Mouse (Mus musculus): ENCODE results near the gene Rusc1. TPM values are rescaled to one million over a fixed set of nuclear protein-coding genes. Genes with fewer than 3 reads are reported as not detected.

Rusc1 gene
- 90.1 and 107 TPM in 2 replicates for polyA plus RNA-seq (2014; fragmentation: Nextera tagmentation; extraction: Ambion mirVana)

DNA sequence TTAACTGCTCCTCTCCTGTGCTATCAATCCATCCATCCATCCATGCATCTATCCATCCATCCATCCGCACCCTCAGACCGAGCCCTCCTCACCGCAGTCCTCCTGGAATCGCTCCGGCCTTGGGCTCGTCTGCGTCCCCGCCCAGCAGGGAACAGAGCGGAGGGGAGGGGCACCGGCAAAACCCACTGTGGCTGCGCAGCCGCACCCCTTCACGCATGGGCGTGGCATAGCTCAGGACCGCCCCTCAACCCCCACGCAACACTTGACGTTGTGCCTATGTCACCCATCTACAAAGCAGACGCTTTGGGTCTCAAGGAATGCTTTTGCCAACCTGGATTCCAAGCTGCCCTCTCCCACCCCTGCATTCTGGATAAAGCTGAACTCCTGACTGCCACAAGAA, at the start of gene Rusc1:
Rusc1 (minus strand) TSS at position 137 of the 400 bp plus-strand sequence.
- H3K9ac ChIP-seq (replicated peaks; ENCODE audit: low read length): peak within 1 kb of the TSS; percentile 84
- peak within 1 kb of the TSS; percentile 68 for H3K4me3 ChIP-seq (replicated peaks; ENCODE audit: low read depth, low read length)
- H3K9me3 ChIP-seq (ENCODE audit: control insufficient read depth, low read length): no peaks in the 10 kb centered on the region
- peak; percentile 90 for ATAC-seq (ENCODE audit: low FRiP score, low TSS enrichment)
- H3K27me3 ChIP-seq (ENCODE audit: control insufficient read depth, insufficient read depth, low read length): 0 out of 2 replicates have a peak, but pooled peaks cover 4% of the 10 kb centered on the region
- H3K36me3 ChIP-seq (ENCODE audit: control insufficient read depth, insufficient read depth, low read length): peaks cover 57% of the 10 kb centered on the region
- H3K27ac ChIP-seq (replicated peaks; ENCODE audit: low read depth, low read length): peak within 1 kb of the TSS; percentile 83
- H3K4me1 ChIP-seq (ENCODE audit: control insufficient read depth, insufficient read depth, low read length): peaks cover 16% of the 10 kb centered on the region; the same call in 1 of the 2 replicates
- peak; percentile 96 for DNase-seq
- WGBS: 3% methylated on average over 18 of the region's 18 CpGs
- H3K4me2 ChIP-seq (ENCODE audit: low read length): peak within 1 kb of the TSS; percentile 80

DNA sequence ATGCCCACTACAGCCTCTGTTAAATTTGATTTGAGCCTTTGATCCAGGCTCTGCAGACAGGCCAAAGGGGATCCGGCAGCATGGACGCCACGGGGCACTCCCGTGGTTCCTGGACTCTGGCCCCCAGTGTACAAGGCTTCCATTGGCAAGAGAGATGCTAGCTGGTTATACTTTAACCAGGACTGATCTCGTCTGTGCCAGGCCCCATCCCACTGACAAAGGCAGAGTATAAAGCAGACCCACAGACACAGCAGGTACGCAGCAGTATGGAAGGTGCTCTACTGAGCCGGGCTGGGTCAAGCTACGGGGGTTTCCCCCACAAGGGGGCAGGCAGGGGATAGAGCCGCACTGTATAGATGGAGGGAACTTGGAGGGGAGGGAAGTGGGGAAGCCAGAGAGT, 43.3 kb upstream of the Rusc1 start:
- Histone ChIP-seq H3K36me3 (ENCODE audit: control insufficient read depth, insufficient read depth, low read length) (no peaks in the 10 kb centered on the region), H3K27ac (replicated peaks; ENCODE audit: low read depth, low read length) (no peak overlapping the region), H3K27me3 (ENCODE audit: control insufficient read depth, insufficient read depth, low read length) (no peaks in the 10 kb centered on the region), H3K4me1 (ENCODE audit: control insufficient read depth, insufficient read depth, low read length) (no peaks in the 10 kb centered on the region), H3K9ac (replicated peaks; ENCODE audit: low read length) (no peak overlapping the region), H3K4me3 (replicated peaks; ENCODE audit: low read depth, low read length) (no peak overlapping the region), H3K4me2 (ENCODE audit: low read length) (no peak overlapping the region), H3K9me3 (ENCODE audit: control insufficient read depth, low read length) (no peaks in the 10 kb centered on the region)
- no peak for DNase-seq
- WGBS: 42% methylated on average over 9 of the region's 9 CpGs
- ATAC-seq (ENCODE audit: low FRiP score, low TSS enrichment): no peak

DNA sequence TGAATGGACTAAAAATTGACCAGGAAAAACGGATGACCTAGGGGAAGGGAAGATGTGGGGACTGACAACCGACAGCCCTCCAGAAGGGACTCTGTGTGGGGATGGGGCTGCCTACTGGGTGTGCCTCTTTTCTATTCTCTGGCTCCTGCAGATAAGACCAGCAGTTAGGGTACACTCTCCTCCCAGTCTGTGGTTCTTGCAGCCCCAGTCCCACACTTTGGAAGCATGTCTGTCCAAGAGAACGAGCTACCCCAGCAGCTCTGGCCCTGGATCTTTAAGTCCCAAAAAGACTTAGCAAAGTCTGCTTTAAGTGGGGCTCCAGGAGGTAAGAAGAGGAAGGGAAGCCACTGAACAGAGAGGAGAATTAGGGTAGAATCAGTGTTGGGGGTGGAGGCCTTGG, 42.8 kb upstream of the Rusc1 start, which contains the start of gene Pklr:
Pklr (plus strand) TSS at position 185 of the 400 bp plus-strand sequence.
- WGBS: 59% methylated on average over 3 of the region's 3 CpGs
- no peaks in the 10 kb centered on the region for H3K9me3 ChIP-seq (ENCODE audit: control insufficient read depth, low read length)
- H3K36me3 ChIP-seq (ENCODE audit: control insufficient read depth, insufficient read depth, low read length): no peaks in the 10 kb centered on the region
- H3K4me2 ChIP-seq (ENCODE audit: low read length): no peak within 1 kb of the TSS
- no peaks in the 10 kb centered on the region for H3K27me3 ChIP-seq (ENCODE audit: control insufficient read depth, insufficient read depth, low read length)
- H3K27ac ChIP-seq (replicated peaks; ENCODE audit: low read depth, low read length): no peak within 1 kb of the TSS
- DNase-seq: no peak
- no peak within 1 kb of the TSS for H3K4me3 ChIP-seq (replicated peaks; ENCODE audit: low read depth, low read length)
- H3K9ac ChIP-seq (replicated peaks; ENCODE audit: low read length): no peak within 1 kb of the TSS
- no peaks in the 10 kb centered on the region for H3K4me1 ChIP-seq (ENCODE audit: control insufficient read depth, insufficient read depth, low read length)
- ATAC-seq (ENCODE audit: low FRiP score, low TSS enrichment): no peak

DNA sequence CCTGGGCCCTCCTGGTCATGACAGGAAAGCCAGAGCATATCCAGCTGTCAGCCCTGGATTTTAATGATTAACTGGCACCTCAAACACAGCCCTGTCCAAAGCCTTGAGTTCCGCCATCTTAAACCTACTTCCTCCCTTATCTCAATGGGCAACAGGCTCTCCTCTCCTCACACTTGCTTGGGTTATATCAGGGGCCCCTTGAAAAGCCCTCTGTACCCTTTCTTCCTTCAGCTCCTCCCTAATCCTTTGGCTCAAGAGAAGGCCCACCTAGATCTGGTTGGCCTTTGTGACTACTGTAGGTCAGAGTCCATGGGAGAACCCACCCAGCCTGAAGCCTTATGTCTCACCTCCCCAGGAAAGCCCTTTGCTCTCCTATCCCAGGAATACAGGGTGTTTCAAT, 40.6 kb upstream of the Rusc1 start:
- ATAC-seq (ENCODE audit: low FRiP score, low TSS enrichment) (no peak), DNase-seq (no peak)
- Histone ChIP-seq H3K4me2 (ENCODE audit: low read length) (no peak overlapping the region), H3K27ac (replicated peaks; ENCODE audit: low read depth, low read length) (no peak overlapping the region), H3K36me3 (ENCODE audit: control insufficient read depth, insufficient read depth, low read length) (no peaks in the 10 kb centered on the region), H3K4me1 (ENCODE audit: control insufficient read depth, insufficient read depth, low read length) (no peaks in the 10 kb centered on the region), H3K9ac (replicated peaks; ENCODE audit: low read length) (no peak overlapping the region), H3K27me3 (ENCODE audit: control insufficient read depth, insufficient read depth, low read length) (no peaks in the 10 kb centered on the region), H3K9me3 (ENCODE audit: control insufficient read depth, low read length) (no peaks in the 10 kb centered on the region), H3K4me3 (replicated peaks; ENCODE audit: low read depth, low read length) (no peak overlapping the region)
- 89% methylated on average over 1 of the region's 1 CpGs for WGBS

DNA sequence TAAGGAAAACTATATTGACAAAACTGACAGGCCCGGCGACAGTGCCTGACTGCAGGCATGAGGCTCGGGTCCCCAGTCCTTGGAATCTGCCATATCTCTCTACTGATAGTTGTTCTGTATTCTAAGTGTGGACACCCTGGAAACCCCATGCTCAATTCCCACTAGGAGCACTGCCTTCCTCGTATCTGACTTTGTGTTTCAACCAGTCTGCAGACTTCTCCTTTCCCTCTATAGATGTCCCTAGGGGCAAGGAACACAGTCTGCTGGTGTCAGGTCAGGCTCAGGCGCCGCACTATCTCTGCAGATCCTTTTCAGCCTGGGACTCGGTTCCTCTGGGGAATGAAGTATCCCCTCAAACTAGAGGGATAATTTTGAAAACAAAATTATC, 39.9 kb upstream of the Rusc1 start:
- no peak overlapping the region for H3K4me3 ChIP-seq (replicated peaks; ENCODE audit: low read depth, low read length)
- H3K27me3 ChIP-seq (ENCODE audit: control insufficient read depth, insufficient read depth, low read length): no peaks in the 10 kb centered on the region
- no peaks in the 10 kb centered on the region for H3K36me3 ChIP-seq (ENCODE audit: control insufficient read depth, insufficient read depth, low read length)
- no peak overlapping the region for H3K9ac ChIP-seq (replicated peaks; ENCODE audit: low read length)
- no peak overlapping the region for H3K27ac ChIP-seq (replicated peaks; ENCODE audit: low read depth, low read length)
- DNase-seq (no peak), ATAC-seq (ENCODE audit: low FRiP score, low TSS enrichment) (no peak)
- H3K4me2 ChIP-seq (ENCODE audit: low read length): no peak overlapping the region
- no peaks in the 10 kb centered on the region for H3K4me1 ChIP-seq (ENCODE audit: control insufficient read depth, insufficient read depth, low read length)
- H3K9me3 ChIP-seq (ENCODE audit: control insufficient read depth, low read length): no peaks in the 10 kb centered on the region
- 85% methylated on average over 7 of the region's 7 CpGs for WGBS

DNA sequence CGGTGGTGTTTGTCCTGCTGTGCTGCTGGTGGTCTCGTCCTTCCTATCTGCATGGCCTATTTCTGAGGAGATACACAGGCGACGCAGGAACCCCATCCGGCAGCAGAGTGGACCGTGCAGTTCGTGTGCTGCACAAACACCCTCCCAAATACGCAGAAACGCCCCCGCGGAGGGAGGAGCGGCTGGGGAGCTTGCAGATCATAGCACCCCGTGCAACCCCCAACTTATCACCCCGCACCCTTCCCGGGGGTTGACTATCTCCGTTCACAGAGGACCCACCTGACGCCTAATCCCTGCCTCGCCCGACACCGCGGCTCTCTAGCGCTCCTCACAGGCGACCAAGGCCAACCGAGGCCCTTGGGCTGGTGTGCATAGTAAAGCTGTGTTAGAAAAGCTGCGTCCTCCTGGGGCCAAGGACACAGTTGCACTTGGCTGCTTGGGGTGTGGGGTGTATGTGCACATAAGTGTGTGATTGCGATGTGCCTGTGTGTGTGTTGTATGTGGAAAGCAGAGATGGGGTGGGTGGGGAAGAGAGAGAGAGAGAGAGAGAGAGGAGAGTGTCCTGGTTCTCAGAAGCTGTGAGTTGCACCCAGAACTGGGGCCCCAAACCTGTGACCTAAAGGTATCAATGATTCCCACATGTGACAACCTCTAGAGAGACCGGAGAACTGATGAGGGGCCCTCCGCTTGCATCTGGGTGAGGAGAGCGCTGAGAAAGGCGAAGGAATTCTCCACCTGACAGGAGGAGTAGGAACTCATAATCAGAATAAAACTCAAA, 39.4 kb upstream of the Rusc1 start:
- no peaks in the 10 kb centered on the region for H3K9me3 ChIP-seq (ENCODE audit: control insufficient read depth, low read length)
- DNase-seq (peak; percentile 66), ATAC-seq (ENCODE audit: low FRiP score, low TSS enrichment) (no peak)
- no peaks in the 10 kb centered on the region for H3K4me1 ChIP-seq (ENCODE audit: control insufficient read depth, insufficient read depth, low read length)
- H3K4me2 ChIP-seq (ENCODE audit: low read length): peak overlapping the region; percentile 58
- H3K27ac ChIP-seq (replicated peaks; ENCODE audit: low read depth, low read length): no peak overlapping the region
- no peaks in the 10 kb centered on the region for H3K27me3 ChIP-seq (ENCODE audit: control insufficient read depth, insufficient read depth, low read length)
- peak overlapping the region; percentile 32 for H3K4me3 ChIP-seq (replicated peaks; ENCODE audit: low read depth, low read length)
- H3K36me3 ChIP-seq (ENCODE audit: control insufficient read depth, insufficient read depth, low read length): no peaks in the 10 kb centered on the region
- WGBS: 15% methylated on average over 30 of the region's 30 CpGs
- peak overlapping the region; percentile 37; the same call in 1 of the 2 replicates for H3K9ac ChIP-seq (replicated peaks; ENCODE audit: low read length)

DNA sequence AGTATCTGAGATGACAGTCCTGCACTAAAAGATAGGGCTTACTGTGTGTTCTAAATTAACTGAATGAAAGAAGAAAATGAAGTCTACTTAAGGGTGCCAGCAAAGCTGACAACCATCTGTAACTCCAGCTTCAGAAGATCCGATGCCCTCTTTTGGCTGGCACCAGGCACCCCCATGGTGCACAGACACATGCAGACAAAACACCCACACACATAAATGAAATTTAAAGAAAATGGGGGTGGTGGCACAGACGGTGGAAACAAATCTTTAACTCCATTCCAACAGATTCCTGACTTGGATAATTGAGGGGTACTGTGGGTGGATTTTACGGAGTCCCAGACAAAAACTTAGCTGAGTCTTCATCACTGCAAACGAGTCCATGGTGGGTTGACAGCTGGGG, 38.7 kb upstream of the Rusc1 start:
- peak overlapping the region; percentile 37; the same call in 1 of the 2 replicates for H3K9ac ChIP-seq (replicated peaks; ENCODE audit: low read length)
- WGBS: 46% methylated on average over 4 of the region's 4 CpGs
- ATAC-seq (ENCODE audit: low FRiP score, low TSS enrichment): no peak
- no peak for DNase-seq
- H3K36me3 ChIP-seq (ENCODE audit: control insufficient read depth, insufficient read depth, low read length): no peaks in the 10 kb centered on the region
- H3K4me1 ChIP-seq (ENCODE audit: control insufficient read depth, insufficient read depth, low read length): no peaks in the 10 kb centered on the region
- H3K4me3 ChIP-seq (replicated peaks; ENCODE audit: low read depth, low read length): no peak overlapping the region; the same call in 1 of the 2 replicates
- H3K27ac ChIP-seq (replicated peaks; ENCODE audit: low read depth, low read length): no peak overlapping the region
- peak overlapping the region; percentile 58 for H3K4me2 ChIP-seq (ENCODE audit: low read length)
- no peaks in the 10 kb centered on the region for H3K9me3 ChIP-seq (ENCODE audit: control insufficient read depth, low read length)
- no peaks in the 10 kb centered on the region for H3K27me3 ChIP-seq (ENCODE audit: control insufficient read depth, insufficient read depth, low read length)

DNA sequence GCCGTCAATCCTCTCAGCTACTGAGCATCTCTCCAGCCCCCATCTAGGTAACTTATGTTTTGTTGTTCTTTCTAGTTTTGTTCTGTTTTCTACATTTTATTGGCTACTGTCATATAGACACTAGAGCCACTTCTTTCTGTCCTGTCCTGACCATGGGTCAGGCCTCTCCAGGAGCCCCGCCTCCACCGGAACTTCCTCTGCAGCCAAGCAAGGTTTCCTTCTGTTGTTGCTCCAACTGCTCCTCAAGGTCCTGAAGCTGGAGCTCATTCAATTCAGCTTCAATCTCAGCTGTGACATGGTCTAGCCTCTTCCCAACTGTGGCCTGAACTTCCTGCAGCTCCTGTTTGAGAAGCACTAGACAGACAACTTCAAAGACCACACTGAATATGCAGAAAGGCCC, 36.8 kb upstream of the Rusc1 start:
- DNase-seq (no peak), ATAC-seq (ENCODE audit: low FRiP score, low TSS enrichment) (no peak)
- H3K27me3 ChIP-seq (ENCODE audit: control insufficient read depth, insufficient read depth, low read length): no peaks in the 10 kb centered on the region
- H3K4me3 ChIP-seq (replicated peaks; ENCODE audit: low read depth, low read length): no peak overlapping the region
- H3K9ac ChIP-seq (replicated peaks; ENCODE audit: low read length): no peak overlapping the region
- H3K4me1 ChIP-seq (ENCODE audit: control insufficient read depth, insufficient read depth, low read length): no peaks in the 10 kb centered on the region
- H3K27ac ChIP-seq (replicated peaks; ENCODE audit: low read depth, low read length): no peak overlapping the region
- no peak overlapping the region for H3K4me2 ChIP-seq (ENCODE audit: low read length)
- WGBS: 84% methylated on average over 3 of the region's 3 CpGs
- no peaks in the 10 kb centered on the region for H3K36me3 ChIP-seq (ENCODE audit: control insufficient read depth, insufficient read depth, low read length)
- H3K9me3 ChIP-seq (ENCODE audit: control insufficient read depth, low read length): no peaks in the 10 kb centered on the region

DNA sequence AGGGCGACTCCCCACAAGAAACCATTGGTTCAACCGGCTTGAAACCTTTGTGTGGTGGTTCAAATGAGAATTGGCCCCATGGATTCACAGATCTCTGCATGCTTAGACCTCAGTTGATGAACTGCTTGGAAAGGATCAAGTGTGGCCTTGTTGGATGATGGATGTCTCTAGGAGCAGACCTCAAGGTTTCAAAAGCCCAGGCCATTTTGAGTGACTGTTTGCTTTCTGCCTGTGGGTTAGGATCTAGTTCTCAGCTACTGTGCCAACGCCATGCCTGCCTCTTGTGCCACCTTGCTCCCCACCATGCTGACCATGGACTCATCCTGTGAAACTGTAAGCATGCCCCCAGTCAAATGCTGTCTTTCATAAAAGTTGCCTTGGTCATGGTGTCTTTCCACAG, 32.9 kb upstream of the Rusc1 start:
- DNase-seq (no peak), ATAC-seq (ENCODE audit: low FRiP score, low TSS enrichment) (no peak)
- Histone ChIP-seq H3K4me2 (ENCODE audit: low read length) (no peak overlapping the region), H3K27ac (replicated peaks; ENCODE audit: low read depth, low read length) (no peak overlapping the region), H3K36me3 (ENCODE audit: control insufficient read depth, insufficient read depth, low read length) (no peaks in the 10 kb centered on the region), H3K9ac (replicated peaks; ENCODE audit: low read length) (no peak overlapping the region), H3K27me3 (ENCODE audit: control insufficient read depth, insufficient read depth, low read length) (no peaks in the 10 kb centered on the region), H3K4me3 (replicated peaks; ENCODE audit: low read depth, low read length) (no peak overlapping the region), H3K9me3 (ENCODE audit: control insufficient read depth, low read length) (no peaks in the 10 kb centered on the region), H3K4me1 (ENCODE audit: control insufficient read depth, insufficient read depth, low read length) (no peaks in the 10 kb centered on the region)
- 89% methylated on average over 3 of the region's 3 CpGs for WGBS

All from midbrain, embryonic 14.5 days (tissue).